Mouse (Mus musculus) spleen, postnatal 36 days (tissue): ENCODE measurements around the gene Stk10.

Experiments used
- DNase-seq, 2 experiments: peaks; one replicate each; pipeline ENCODE4 v3.0.0; 2022; ENCODE audit warnings: low spot score in 2 of 2, mixed read lengths in 1 of 2

Stk10 gene

GRCm38 (mm10) chr11:32549236-32549635, 16.1 kb downstream of the Stk10 start:
- no peak for DNase-seq

GRCm38 (mm10) chr11:32550102-32550501, 17.0 kb downstream of the Stk10 start:
- DNase-seq: no peak

DNA sequence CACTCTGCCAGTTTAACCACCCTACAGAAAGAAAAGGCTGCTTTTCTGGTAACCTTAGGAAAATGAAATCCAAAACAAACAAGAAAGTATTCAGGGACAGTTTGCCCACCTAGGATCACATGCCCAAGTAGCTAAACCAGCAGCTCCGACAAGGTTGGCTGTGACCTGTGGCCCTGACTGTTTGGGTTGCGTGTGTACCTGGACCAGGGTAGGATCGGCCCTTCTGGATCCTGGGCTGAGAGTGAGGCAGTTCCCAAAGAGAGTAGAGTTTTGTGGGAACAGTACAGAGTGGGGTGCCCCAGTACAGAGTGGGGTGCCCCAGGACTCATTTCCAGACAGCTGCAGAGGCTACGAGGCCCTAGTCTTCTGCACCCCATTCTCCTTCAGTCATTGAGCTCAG, 18.0 kb downstream of the Stk10 start:
- DNase-seq: no peak

- no peak for DNase-seq
Measured at GRCm38 (mm10) chr11:32551579-32552297, 18.6 kb downstream of the Stk10 start.

DNA sequence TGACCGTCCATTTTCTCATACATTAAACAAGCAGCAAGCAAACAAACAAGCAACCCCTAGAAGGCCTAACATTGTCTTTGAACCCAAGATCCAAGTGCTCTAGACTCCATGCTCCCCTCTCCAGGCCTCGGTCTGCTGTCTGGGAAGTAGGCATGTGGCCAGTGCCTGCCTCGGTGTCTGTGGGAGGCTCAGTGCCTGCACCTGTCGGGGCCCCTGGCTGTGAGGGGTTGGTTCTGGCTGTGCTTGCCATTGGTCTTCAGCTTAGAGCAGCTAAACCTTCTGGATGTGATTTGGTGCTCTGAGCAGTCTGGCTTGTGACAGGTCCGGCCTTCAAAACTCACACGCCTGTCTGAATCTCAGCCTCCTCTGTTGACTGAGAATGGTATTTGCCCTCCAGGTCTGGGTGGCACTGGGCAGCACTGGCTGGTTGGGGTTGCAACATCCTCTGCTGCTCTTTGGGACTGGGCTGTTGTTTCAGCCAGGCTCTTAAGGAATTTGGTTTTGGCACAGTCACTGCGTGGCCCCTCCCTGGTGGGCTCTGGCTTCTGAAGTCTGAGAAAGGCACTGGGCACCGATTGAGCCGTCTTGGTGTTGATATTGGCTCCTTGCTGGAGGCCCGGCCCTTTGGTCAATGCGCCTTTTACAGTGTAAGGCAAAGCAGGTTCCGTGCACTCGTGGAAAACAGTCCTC, 19.4 kb downstream of the Stk10 start:
- DNase-seq: no peak

DNA sequence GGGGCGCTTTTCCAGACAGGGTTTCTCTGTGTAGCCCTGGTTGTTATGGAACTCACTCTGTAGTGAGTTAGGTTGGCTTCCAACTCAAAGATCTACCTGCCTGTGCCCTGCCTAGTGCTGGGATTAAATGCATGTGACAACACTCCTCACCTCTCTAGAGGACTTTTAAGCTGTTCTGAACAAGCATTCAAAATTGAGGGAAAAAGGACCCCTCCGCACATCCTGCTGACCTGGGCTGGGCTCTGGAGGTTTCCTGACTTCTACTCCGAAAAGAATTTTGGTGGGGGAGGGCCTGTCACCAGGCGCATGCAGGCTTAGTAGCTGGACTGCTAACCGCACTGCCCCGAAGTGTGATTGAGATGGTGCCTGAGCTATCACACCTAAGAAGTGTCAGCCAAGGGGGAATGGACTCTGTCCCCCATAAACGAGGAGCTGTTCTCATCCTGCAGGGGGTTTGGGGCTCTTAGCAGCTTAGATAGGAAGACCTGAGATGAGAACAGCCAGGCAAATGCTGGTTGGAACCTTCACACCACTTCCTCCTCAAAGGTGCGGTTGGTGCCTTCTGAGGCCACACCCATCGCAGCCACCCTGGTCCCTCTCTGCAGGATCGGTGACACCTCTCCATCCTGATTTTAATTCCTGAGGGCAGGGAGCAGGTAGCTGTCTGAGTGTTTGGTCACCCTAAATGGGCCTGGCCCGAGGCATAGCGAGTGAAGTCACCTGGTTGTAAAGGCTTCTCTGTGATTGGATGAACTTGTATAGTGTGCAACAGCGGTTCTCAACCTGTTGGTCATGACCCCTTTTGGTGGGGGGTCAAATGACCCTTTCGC, 20.4 kb downstream of the Stk10 start:
- DNase-seq: peak; percentile 78 to 80

DNA sequence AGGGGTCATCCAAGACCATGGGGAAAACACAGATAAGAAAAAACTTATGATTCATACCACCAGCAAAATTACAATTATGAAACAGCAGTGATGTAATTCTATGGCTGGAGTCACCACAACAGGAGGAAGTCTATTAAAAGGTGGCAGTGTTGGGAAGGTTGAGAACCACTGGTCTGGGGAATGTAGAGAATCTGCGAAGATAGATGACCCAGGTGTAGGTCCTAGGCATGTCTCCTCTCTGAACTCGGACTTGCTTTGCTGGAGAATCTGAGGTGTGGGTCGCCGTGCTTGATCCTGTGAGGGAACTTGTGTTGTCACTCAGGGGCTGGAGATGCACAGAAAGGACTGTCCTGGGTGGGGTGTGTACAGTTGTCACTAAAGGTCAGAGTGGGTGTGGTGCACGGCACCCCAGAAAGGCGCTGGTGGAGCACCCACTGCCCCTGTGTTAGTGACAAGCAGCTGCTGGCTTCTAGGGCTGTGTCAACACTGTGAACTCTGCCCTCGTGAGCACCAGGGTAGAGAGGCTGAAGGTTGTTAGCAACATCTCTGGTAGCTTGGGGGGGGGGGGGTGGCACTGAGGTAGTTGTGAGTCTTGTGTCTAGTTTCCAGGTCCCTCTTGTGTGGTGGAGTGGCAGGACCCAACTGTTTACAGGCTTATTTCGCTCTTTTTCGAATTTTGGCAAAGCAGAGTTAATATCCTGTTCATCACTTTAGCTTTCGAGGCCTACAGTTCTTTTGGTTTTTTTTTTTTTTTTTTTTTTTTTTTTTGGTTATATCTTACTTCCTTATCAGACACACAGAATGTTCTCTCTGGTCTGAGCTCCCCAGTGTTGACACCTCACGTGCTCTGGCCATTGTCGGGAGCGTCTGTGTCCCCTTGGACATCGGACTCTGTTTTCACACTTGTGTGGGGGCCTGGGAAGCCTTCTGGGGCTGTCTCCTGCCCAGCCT, 21.3 kb downstream of the Stk10 start:
- no peak for DNase-seq

DNA sequence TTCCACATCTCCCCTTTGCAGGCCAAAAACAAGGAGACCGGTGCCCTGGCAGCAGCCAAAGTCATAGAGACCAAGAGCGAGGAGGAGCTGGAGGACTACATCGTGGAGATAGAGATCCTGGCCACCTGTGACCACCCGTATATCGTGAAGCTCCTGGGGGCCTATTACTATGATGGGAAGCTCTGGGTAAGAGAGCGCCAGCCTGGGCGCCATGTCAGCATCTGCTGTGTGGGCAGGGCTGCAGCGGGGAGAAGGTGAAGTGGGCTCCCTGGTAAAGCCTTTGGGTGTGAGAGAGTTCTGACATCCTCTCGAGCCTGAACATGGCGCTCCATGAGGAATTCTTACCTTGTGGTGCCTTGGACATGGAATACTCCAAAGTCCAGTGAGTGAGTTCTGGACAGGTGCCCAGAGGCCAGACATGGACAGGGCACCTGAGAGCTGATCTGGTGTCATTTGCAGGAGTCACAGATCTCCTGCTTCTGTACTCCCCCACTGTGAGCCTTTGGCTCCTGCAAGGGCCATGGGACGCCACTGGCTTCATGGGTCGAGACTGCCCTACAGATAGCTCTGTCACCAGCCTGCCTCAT, 22.1 kb downstream of the Stk10 start:
- DNase-seq: no peak

- DNase-seq: no peak
Measured at GRCm38 (mm10) chr11:32556333-32556990, 23.4 kb downstream of the Stk10 start.

- no peak for DNase-seq
Measured at GRCm38 (mm10) chr11:32558026-32558425, 24.9 kb downstream of the Stk10 start.

GRCm38 (mm10) chr11:32558677-32559076, 25.6 kb downstream of the Stk10 start:
- DNase-seq: peak; percentile 68 to 72

DNA sequence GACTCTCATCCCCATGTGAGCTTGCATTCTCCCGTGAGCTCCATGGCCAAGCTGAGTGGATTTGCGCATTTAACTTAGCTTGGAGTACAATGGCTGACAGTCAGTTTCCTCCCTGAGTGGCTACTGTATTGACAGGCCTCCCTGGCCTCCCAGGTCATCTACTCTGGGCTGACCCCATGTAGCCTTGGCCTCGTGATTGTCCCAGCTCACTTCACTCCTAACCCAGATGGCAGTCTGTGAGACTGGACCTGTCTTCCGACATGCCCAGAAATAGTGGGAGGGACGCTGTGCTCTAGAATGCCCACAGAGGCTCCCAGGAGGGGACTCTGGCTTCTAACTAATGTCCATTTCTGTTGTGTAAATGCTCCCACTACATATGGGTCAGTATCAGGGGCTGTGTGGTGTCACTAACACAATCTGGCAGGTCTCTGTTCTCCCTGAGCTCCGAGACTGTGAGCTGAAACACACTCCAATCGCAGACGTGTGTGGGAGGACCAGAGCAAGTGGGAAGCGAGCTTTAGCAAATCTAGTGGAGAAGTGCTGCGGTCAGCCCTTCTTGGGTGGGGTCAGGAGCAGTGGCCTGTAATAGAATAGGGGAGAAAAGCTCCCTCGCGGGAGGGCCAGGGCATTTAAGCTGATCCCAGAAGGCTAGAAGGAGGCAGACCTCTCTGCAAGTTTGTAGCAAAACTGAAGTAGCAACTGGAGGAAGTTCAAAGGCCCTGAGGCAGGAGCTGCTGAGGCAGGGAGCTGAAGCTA, 27.1 kb downstream of the Stk10 start:
- no peak for DNase-seq

- DNase-seq: no peak
Measured at GRCm38 (mm10) chr11:32561465-32562355, 28.6 kb downstream of the Stk10 start.

GRCm38 (mm10) chr11:32562706-32563105, 29.6 kb downstream of the Stk10 start:
- peak; percentile 58 to 65 for DNase-seq

DNA sequence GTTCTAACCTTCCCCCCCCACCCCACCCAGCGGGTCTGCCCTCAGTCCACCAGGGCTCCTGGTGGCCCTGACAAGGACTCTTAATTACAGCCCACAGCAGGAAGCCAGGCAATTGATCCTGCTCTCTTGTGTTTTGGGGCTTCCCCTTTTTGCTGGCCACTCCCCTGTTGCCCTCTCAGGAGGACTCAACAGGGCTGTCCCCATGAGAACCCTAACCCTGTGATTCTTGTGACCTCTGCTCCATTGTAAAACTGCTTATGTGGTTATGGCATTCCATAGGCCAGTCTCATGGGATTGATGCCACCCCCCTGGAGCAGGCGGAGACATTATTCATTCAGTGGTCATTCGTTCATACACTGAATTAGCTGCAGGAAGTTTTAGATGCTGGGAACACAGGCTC, 30.6 kb downstream of the Stk10 start:
- peak; percentile 68 to 76 for DNase-seq

DNA sequence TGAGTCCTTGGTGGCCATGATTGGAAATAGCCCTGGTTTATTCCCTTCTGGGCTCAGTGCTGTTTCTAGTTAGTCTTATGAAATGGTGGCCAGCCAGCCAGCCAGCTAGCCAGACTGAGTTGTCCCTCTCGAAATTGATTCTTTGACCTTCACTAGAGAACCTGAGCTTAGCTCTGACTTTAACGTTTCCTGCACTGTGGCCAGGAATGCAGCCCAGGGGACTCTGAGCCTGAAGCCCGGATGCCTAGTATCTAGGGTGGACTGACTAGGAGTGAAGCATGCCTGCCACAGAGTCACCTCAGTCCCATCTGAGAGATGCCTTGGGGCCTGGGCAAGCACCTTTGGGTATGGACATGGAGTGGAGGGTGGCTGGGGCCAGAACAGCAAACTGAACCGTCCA, 31.5 kb downstream of the Stk10 start:
- DNase-seq: no peak

- peak; percentile 83 to 86 for DNase-seq
Measured at GRCm38 (mm10) chr11:32565088-32565487, 32.0 kb downstream of the Stk10 start.

DNA sequence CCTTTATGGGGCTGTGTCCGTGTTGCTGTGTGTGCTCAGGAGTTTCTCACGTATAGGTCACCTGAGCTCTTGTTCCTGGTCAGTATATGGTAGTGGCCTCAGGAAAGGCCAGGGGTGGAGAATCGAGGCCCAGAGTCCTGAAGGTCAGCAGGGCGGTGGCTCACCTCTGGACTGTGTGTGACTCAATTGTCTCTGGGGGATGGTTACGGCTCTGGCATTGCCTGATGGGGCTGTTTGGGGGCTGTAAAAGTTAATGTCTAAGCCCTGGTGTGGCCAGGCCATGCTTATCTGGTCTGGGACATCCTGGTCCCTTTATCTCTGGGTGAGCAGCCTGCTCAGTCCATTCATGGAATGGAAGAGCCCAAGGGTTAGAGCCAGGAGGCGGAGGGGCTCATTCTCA, 33.1 kb downstream of the Stk10 start:
- DNase-seq: no peak
